Mouse (Mus musculus): ENCODE data around the gene Pprc1. TPM values are rescaled to one million over a fixed set of nuclear protein-coding genes. Genes with fewer than 3 reads are reported as not detected.

Pprc1 gene
- 45.9 and 49.4 TPM in 2 replicates for polyA plus RNA-seq (2014; fragmentation: Nextera tagmentation; extraction: Ambion mirVana)

GRCm38 (mm10) chr19:46044271-46044992 is at the start of gene Pprc1:
TSS of gene Pprc1 (plus strand) at chr19:46044886.
- peaks cover 52% of the 10 kb centered on the region for H3K4me1 ChIP-seq (ENCODE audit: control insufficient read depth, insufficient read depth, low read length)
- no peak for ATAC-seq (ENCODE audit: insufficient number of reproducible peaks, insufficient read depth, low FRiP score, low read depth)

GRCm38 (mm10) chr19:45997365-45997764 is 47.3 kb upstream of the Pprc1 start:
- no peak overlapping the region; the same call in 1 of the 2 replicates for H3K27ac ChIP-seq (ENCODE audit: low read length)

More at GRCm38 (mm10) chr19:46044271-46044992, at the start of gene Pprc1:
- H3K4me3 ChIP-seq (ENCODE audit: low read depth, low read length) = peak within 1 kb of the TSS; percentile 82
- WGBS = under 1% methylated on average over 22 of the region's 34 CpGs
- peak within 1 kb of the TSS; percentile 96 for H3K9ac ChIP-seq (replicated peaks; ENCODE audit: low read depth, low read length)
- H3K4me2 ChIP-seq (replicated peaks; ENCODE audit: low read depth, low read length) = peak within 1 kb of the TSS; percentile 82
- H3K36me3 ChIP-seq (ENCODE audit: control insufficient read depth, insufficient read depth, low read length) = no peaks in the 10 kb centered on the region
- H3K27ac ChIP-seq (ENCODE audit: low read length) = peak within 1 kb of the TSS; percentile 92
- H3K9me3 ChIP-seq (ENCODE audit: control insufficient read depth, low read depth, low read length) = no peaks in the 10 kb centered on the region
- H3K27me3 ChIP-seq (ENCODE audit: control insufficient read depth, insufficient read depth, low read length) = no peaks in the 10 kb centered on the region

GRCm38 (mm10) chr19:45997785-45998693 is 46.6 kb upstream of the Pprc1 start, which contains the start of gene Armh3:
TSS of gene Armh3 (minus strand) at chr19:45998488.
- Histone ChIP-seq H3K27ac (ENCODE audit: low read length) (peak within 1 kb of the TSS; percentile 90), H3K27me3 (ENCODE audit: control insufficient read depth, insufficient read depth, low read length) (no peaks in the 10 kb centered on the region), H3K9ac (replicated peaks; ENCODE audit: low read depth, low read length) (peak within 1 kb of the TSS; percentile 82), H3K4me1 (ENCODE audit: control insufficient read depth, insufficient read depth, low read length) (no peaks in the 10 kb centered on the region), H3K4me2 (replicated peaks; ENCODE audit: low read depth, low read length) (peak within 1 kb of the TSS; percentile 61), H3K36me3 (ENCODE audit: control insufficient read depth, insufficient read depth, low read length) (no peaks in the 10 kb centered on the region), H3K4me3 (ENCODE audit: low read depth, low read length) (peak within 1 kb of the TSS; percentile 66), H3K9me3 (ENCODE audit: control insufficient read depth, low read depth, low read length) (no peaks in the 10 kb centered on the region; the same call in 1 of the 2 replicates)
- peak; percentile 92 for ATAC-seq (ENCODE audit: insufficient number of reproducible peaks, insufficient read depth, low FRiP score, low read depth)
- under 1% methylated on average over 76 of the region's 76 CpGs for WGBS

More at GRCm38 (mm10) chr19:45997365-45997764, 47.3 kb upstream of the Pprc1 start:
- Histone ChIP-seq H3K4me1 (ENCODE audit: control insufficient read depth, insufficient read depth, low read length) (no peaks in the 10 kb centered on the region), H3K4me3 (ENCODE audit: low read depth, low read length) (peak overlapping the region; percentile 66), H3K9me3 (ENCODE audit: control insufficient read depth, low read depth, low read length) (no peaks in the 10 kb centered on the region; the same call in 1 of the 2 replicates), H3K27me3 (ENCODE audit: control insufficient read depth, insufficient read depth, low read length) (no peaks in the 10 kb centered on the region), H3K4me2 (replicated peaks; ENCODE audit: low read depth, low read length) (peak overlapping the region; percentile 61), H3K36me3 (ENCODE audit: control insufficient read depth, insufficient read depth, low read length) (no peaks in the 10 kb centered on the region), H3K9ac (replicated peaks; ENCODE audit: low read depth, low read length) (peak overlapping the region; percentile 82; the same call in 1 of the 2 replicates)
- WGBS = 58% methylated on average over 5 of the region's 5 CpGs
- ATAC-seq (ENCODE audit: insufficient number of reproducible peaks, insufficient read depth, low FRiP score, low read depth) = 0 out of 2 replicates have a peak, but pooled peaks have one; percentile 9

- WGBS = 7% methylated on average over 8 of the region's 8 CpGs
- peak overlapping the region; percentile 50 for H3K4me2 ChIP-seq (replicated peaks; ENCODE audit: low read depth, low read length)
- H3K9me3 ChIP-seq (ENCODE audit: control insufficient read depth, low read depth, low read length) = no peaks in the 10 kb centered on the region; the same call in 1 of the 2 replicates
- ATAC-seq (ENCODE audit: insufficient number of reproducible peaks, insufficient read depth, low FRiP score, low read depth) = no peak
- H3K9ac ChIP-seq (replicated peaks; ENCODE audit: low read depth, low read length) = peak overlapping the region; percentile 19
- H3K4me1 ChIP-seq (ENCODE audit: control insufficient read depth, insufficient read depth, low read length) = no peaks in the 10 kb centered on the region
- H3K27me3 ChIP-seq (ENCODE audit: control insufficient read depth, insufficient read depth, low read length) = no peaks in the 10 kb centered on the region
- no peak overlapping the region for H3K27ac ChIP-seq (ENCODE audit: low read length)
- H3K36me3 ChIP-seq (ENCODE audit: control insufficient read depth, insufficient read depth, low read length) = no peaks in the 10 kb centered on the region
- H3K4me3 ChIP-seq (ENCODE audit: low read depth, low read length) = peak overlapping the region; percentile 66
Observed at GRCm38 (mm10) chr19:45998694-45999217, 45.9 kb upstream of the Pprc1 start.

GRCm38 (mm10) chr19:45999378-45999777 is 45.3 kb upstream of the Pprc1 start:
- H3K4me2 ChIP-seq (replicated peaks; ENCODE audit: low read depth, low read length) = no peak overlapping the region; the same call in 1 of the 2 replicates
- H3K4me3 ChIP-seq (ENCODE audit: low read depth, low read length) = no peak overlapping the region
- ATAC-seq (ENCODE audit: insufficient number of reproducible peaks, insufficient read depth, low FRiP score, low read depth) = no peak
- no peaks in the 10 kb centered on the region for H3K36me3 ChIP-seq (ENCODE audit: control insufficient read depth, insufficient read depth, low read length)
- H3K27me3 ChIP-seq (ENCODE audit: control insufficient read depth, insufficient read depth, low read length) = no peaks in the 10 kb centered on the region
- no peak overlapping the region for H3K27ac ChIP-seq (ENCODE audit: low read length)
- no peak overlapping the region for H3K9ac ChIP-seq (replicated peaks; ENCODE audit: low read depth, low read length)
- H3K4me1 ChIP-seq (ENCODE audit: control insufficient read depth, insufficient read depth, low read length) = peaks cover 6% of the 10 kb centered on the region; the same call in 1 of the 2 replicates
- WGBS = 44% methylated on average over 1 of the region's 1 CpGs
- no peaks in the 10 kb centered on the region; the same call in 1 of the 2 replicates for H3K9me3 ChIP-seq (ENCODE audit: control insufficient read depth, low read depth, low read length)

- Histone ChIP-seq H3K9me3 (ENCODE audit: control insufficient read depth, low read depth, low read length) (no peaks in the 10 kb centered on the region), H3K4me1 (ENCODE audit: control insufficient read depth, insufficient read depth, low read length) (peaks cover 7% of the 10 kb centered on the region; the same call in 1 of the 2 replicates), H3K27me3 (ENCODE audit: control insufficient read depth, insufficient read depth, low read length) (no peaks in the 10 kb centered on the region), H3K36me3 (ENCODE audit: control insufficient read depth, insufficient read depth, low read length) (no peaks in the 10 kb centered on the region; the same call in 1 of the 2 replicates), H3K9ac (replicated peaks; ENCODE audit: low read depth, low read length) (no peak overlapping the region), H3K4me3 (ENCODE audit: low read depth, low read length) (no peak overlapping the region), H3K4me2 (replicated peaks; ENCODE audit: low read depth, low read length) (no peak overlapping the region), H3K27ac (ENCODE audit: low read length) (no peak overlapping the region)
- 85% methylated on average over 9 of the region's 9 CpGs for WGBS
- no peak for ATAC-seq (ENCODE audit: insufficient number of reproducible peaks, insufficient read depth, low FRiP score, low read depth)
Observed at GRCm38 (mm10) chr19:46002279-46002678, 42.4 kb upstream of the Pprc1 start.

GRCm38 (mm10) chr19:46003371-46004226 is 41.1 kb upstream of the Pprc1 start, which contains the start of gene Hps6:
TSS of gene Hps6 (plus strand) at chr19:46003508.
- Histone ChIP-seq H3K9ac (replicated peaks; ENCODE audit: low read depth, low read length) (peak within 1 kb of the TSS; percentile 53), H3K4me1 (ENCODE audit: control insufficient read depth, insufficient read depth, low read length) (peaks cover 7% of the 10 kb centered on the region; the same call in 1 of the 2 replicates), H3K4me3 (ENCODE audit: low read depth, low read length) (peak within 1 kb of the TSS; percentile 47), H3K9me3 (ENCODE audit: control insufficient read depth, low read depth, low read length) (no peaks in the 10 kb centered on the region), H3K27me3 (ENCODE audit: control insufficient read depth, insufficient read depth, low read length) (no peaks in the 10 kb centered on the region), H3K4me2 (replicated peaks; ENCODE audit: low read depth, low read length) (peak within 1 kb of the TSS; percentile 83), H3K36me3 (ENCODE audit: control insufficient read depth, insufficient read depth, low read length) (no peaks in the 10 kb centered on the region; the same call in 1 of the 2 replicates), H3K27ac (ENCODE audit: low read length) (peak within 1 kb of the TSS; percentile 8; the same call in 1 of the 2 replicates)
- 1% methylated on average over 70 of the region's 70 CpGs for WGBS
- peak; percentile 89 for ATAC-seq (ENCODE audit: insufficient number of reproducible peaks, insufficient read depth, low FRiP score, low read depth)

Measured in stomach, embryonic 14.5 days (tissue).